Mouse (Mus musculus) lung, postnatal 25 days (tissue): ENCODE data around the gene Chrm1.
A peak's percentile ranks its signal among the peaks of the same experiment; 100 is the strongest.

ENCODE experiments used
- DNase-seq: peaks from one replicate; pipeline ENCODE4 v3.0.0; 2022; ENCODE audit warnings: low spot score

The Chrm1 gene

GRCm38 (mm10) chr19:8683627-8684026, 20.0 kb downstream of the Chrm1 start:
- DNase-seq, result no peak

DNA sequence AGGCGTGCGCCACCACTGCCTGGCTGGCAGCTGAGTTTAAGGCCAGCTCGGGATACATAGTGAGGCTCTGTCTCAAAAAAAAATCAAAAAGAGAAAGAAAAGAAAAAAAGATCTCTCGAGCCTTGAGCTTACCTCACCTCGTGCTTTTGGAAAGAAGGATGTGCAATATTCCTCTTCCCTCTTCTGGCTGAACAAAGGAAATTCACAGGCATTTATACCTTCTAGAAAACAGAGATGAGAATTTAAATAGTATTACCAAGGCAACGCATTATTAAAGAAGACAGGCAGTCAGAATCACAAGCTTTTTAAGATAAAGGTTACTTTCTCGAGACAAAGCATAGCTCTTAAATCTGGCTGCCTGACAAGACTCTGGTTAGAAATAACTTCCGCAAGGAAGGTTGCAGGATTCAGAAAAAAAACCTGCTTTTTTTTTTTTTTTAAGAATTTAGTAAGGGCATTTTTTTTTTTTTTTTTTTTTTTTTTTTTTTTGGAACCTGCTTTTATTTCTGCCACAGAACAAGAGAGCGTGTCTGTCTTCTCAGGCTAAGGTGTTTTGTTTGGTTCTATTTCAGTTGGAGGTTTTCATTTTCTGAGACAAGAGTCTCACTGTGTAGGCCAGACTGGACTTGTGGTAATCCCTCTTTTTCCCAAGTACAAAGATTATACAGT, 28.4 kb downstream of the Chrm1 start:
- DNase-seq, result no peak

GRCm38 (mm10) chr19:8692740-8693139, 29.2 kb downstream of the Chrm1 start:
- DNase-seq, result no peak

- peak; percentile 79 for DNase-seq
Measured at GRCm38 (mm10) chr19:8695330-8695729, 31.7 kb downstream of the Chrm1 start.

GRCm38 (mm10) chr19:8699652-8700051, 36.1 kb downstream of the Chrm1 start:
- DNase-seq, result no peak

DNA sequence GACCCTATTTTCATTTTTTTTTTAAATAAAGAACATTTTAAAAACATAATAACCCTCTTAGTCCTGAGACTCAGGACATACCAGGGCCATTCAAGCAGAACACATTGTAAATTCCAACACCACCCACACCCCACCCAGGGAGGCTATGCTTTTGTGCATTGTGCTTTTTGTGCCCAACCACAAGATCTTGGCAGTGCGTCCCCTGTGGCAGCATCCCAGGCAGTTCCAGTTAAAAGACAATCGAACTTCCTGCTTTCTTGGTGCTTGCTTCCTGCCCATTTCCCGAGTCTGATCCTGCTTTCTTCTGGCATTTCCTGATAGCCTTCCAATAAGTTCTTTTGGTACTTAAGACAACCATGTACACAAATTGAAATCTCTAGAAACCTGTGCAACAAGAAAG, 38.9 kb downstream of the Chrm1 start:
- DNase-seq, result peak; percentile 83

DNA sequence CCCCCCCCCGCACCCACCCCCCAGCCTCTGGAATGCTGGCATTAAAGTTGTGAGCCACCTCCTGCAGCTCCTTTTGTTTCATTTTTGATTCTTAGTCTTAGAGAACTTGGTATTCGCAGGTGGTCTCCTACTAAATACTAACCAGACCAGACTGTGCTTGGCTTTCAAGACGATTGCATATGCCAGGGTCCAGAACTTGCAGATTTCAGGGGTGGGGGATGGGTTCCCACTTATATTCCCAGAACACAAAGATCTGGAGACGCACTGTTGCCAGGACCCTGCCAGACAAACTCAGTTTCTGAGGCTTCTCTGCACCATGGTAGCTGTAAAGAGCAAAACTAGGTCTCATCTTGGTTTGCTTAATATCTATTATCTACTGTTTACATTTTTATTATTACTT, 40.0 kb downstream of the Chrm1 start:
- DNase-seq, result no peak

- DNase-seq, result no peak
Measured at GRCm38 (mm10) chr19:8705026-8705708, 41.6 kb downstream of the Chrm1 start.

DNA sequence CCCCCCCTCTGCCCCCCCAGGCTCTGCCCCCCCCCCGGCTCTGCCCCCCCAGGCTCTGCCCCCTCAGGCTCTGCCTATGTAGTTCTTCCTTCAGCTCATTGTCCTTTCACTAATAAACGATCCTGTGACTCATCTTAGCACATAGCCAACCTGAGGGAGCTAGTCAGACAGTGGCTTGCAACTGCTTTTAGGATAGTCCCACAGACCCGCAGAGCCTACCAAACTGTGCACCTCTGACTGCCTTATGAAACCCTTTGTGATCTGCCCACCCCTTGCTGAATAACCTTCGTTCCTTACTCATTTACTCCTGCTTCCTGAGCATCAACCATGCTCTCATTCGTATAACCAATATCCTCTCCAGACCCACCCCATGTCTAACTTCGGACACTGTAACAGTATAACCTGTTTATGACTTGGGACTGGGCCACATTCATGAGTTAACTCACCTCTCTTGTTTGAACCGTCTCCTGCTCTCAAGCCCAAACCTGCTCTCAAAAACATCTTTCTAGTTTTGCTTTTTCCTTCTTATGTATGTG, 42.6 kb downstream of the Chrm1 start:
- no peak for DNase-seq

GRCm38 (mm10) chr19:8706930-8707329, 43.3 kb downstream of the Chrm1 start:
- DNase-seq, result no peak

- no peak for DNase-seq
Measured at GRCm38 (mm10) chr19:8708954-8709353, 45.4 kb downstream of the Chrm1 start.

GRCm38 (mm10) chr19:8710057-8710456, 46.5 kb downstream of the Chrm1 start:
- peak; percentile 60 for DNase-seq

GRCm38 (mm10) chr19:8711506-8711905, 47.9 kb downstream of the Chrm1 start:
- no peak for DNase-seq

GRCm38 (mm10) chr19:8711949-8712869, 48.6 kb downstream of the Chrm1 start:
- peak; percentile 28 for DNase-seq

- DNase-seq, result peak; percentile 92
Measured at GRCm38 (mm10) chr19:8712870-8713305, 49.3 kb downstream of the Chrm1 start.

DNA sequence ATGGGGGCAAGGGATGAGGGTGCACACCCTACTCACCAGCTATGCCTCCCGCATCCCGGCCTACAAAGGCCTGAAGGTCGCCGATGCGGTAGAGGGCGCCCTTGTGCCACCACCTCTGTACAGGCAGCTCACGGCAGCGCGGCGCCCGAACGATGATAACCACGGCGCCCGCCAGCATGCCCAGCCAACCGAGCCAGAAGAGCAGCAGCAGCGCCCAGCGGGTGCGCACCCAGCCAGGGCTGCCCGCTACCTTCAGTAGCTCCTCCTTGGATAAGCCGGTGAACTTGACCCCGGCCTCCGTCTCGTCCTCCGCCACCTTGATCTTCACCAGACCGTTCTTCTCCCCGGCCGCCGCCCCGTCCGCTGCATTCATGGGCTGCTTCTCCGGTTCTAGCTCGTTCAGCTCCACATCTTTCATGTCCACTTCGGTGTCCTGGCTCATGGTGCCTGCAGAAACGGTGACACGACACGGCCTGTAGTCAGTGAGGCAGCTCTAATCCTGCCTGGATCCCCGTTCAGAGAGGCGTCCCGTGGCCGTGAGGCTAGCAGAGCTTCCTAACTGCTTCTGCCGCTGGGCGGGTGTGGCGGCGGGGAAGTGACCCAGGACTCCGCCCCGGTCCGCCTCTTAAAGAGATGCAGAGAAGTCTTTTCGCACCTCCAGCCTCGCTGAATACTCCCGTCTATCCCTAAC, 49.9 kb downstream of the Chrm1 start:
- DNase-seq, result peak; percentile 95

GRCm38 (mm10) chr19:8713997-8714652, 50.5 kb downstream of the Chrm1 start:
- DNase-seq, result no peak

DNA sequence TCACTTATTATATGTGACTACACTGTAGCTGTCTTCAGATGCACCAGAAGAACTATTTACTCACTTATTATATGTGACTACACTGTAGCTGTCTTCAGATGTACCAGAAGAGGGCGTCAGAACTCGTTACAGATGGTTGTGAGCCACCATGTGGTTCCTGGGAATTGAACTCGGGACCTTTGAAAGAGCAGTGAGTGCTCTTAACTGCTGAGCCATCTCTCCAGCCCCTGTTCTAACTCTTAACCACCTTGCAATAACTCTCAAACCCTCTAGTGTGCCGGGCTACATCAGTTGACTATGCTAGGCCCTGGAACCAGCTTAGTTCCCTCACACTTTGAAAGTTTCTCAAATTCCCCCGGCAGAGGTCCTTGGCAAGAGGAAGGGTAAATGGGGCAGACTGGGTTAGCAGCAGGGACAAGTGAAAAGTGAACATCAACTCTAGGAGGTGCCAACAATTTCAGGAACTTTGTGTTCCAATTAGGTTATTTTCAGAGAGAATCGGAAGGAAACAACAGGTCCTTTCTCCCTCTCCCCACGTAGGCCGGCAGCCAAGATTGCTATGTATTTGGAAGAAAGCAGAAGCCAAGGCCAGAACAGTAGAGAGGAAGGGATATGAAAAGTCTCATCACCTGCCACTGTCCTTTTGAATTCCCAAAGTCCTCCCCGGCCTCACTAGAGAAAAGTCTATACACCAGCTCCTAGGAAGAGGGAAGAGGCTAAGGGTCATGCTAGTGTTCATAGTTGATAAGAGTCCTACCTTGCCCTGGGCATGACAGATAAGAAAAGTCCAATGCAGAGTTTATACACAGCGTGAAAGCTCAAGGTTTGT, 51.3 kb downstream of the Chrm1 start:
- no peak for DNase-seq

DNA sequence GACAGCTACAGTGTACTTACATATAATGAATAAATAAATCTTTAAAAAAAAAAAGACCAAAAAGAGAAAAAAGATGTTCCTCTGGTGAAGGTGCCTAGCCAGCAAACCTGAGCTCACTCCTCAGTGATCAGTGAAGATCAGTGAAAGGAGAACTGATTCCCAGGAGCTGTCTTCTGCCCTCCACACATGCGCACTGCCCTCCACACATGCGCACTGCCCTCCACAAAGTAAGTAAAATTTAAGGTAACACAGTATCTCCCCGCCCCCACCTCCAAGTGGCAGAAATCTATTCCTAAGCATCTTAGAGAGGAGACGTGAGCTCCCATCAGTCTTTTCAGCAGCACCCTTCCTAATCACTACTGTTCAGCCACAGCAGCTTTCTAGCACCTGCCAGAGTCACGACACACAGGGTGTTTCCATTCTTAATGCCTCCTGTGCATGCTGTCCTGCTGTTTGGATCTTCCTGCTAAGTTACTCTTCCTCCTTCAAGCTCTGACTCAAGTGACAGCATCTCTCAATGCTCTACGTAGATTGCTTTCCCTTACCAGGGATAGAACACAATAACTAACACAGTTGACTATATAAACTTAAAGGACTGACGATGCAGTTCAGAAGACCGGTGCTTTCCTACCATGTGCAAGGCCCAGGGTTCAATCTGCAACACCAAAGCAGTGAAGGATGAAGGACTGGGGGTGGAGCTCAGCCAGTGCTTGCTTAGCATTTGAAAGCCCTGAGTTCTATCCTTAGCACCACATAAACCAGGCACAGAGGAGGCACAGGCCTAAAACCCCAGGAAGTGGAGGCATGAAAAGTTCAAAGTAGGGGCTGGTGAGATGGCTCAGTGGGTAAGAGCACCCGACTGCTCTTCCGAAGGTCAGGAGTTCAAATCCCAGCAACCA, 52.5 kb downstream of the Chrm1 start:
- DNase-seq, result no peak
